Mouse (Mus musculus) brain, embryonic 14.5 days (tissue): Measurements from ENCODE around the gene Slu7.

Experiments used
- CTCF ChIP-seq: fragments of 200-500 bp; IDR thresholded peaks from 2 replicates; pipeline ENCODE4 v1.5.1; 2012; ENCODE audit warnings: inconsistent platforms, mild to moderate bottlenecking, moderate library complexity, borderline replicate concordance; ENCODE audit not compliant: insufficient read depth, insufficient read length; ENCODE audit errors: extremely low read depth
- POLR2A ChIP-seq: fragments of 200-500 bp; IDR thresholded peaks from 2 replicates; pipeline ENCODE4 v1.6.1; 2012; ENCODE audit warnings: mild to moderate bottlenecking, inconsistent platforms, borderline replicate concordance; ENCODE audit not compliant: poor library complexity, insufficient read depth, insufficient read length, severe bottlenecking; ENCODE audit errors: extremely low read depth

DNA sequence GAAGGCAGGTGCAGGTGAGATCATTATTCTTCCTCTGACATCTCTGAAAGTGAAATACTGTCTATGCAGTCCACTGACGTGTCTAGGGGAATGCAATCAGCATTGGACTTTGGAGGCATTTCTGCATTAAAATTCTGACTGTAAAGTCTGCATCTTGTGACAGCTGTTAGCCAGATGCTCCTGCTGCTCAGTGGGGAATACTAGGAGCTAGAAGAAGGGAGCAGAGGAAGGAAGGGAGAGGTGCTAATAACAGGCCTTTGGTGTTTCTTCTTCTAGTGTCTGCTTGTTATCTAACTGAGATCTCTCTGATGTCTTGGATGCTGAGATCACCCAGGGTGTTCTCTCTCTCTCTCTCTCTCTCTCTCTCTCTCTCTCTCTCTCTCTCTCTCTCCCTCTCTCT is 39.6 kb downstream of the Slu7 start:
- TF ChIP-seq CTCF (no peak), POLR2A (no peak)
